Mouse (Mus musculus) megakaryocyte, adult 5-6 weeks (primary cell): ENCODE measurements around the gene Sptb. TPM values are rescaled to one million over a fixed set of nuclear protein-coding genes. Genes with fewer than 3 reads are reported as not detected.

ENCODE experiments used
- ATAC-seq: 2 replicates; pipeline ENCODE4 v1.8.0; 2016; ENCODE audit warnings: mild to moderate bottlenecking, inconsistent platforms; ENCODE audit not compliant: poor library complexity, severe bottlenecking
- total RNA-seq, 2 experiments: library from RNA; stranded (forward) in 1 of 2; stranded (reverse) in 1 of 2; fragments of 153-499, 151-499 nt in 1 of 2; fragments of 221-1000, 200-1000 nt in 1 of 2; gene quantifications; 2 replicates each; pipeline versions ENCODE4 v1.2.3 to v1.2.4; 2015 to 2017

Sptb gene
- total RNA-seq, 2 experiments from 2014 or later, result 1.3 to 2.4 TPM

DNA sequence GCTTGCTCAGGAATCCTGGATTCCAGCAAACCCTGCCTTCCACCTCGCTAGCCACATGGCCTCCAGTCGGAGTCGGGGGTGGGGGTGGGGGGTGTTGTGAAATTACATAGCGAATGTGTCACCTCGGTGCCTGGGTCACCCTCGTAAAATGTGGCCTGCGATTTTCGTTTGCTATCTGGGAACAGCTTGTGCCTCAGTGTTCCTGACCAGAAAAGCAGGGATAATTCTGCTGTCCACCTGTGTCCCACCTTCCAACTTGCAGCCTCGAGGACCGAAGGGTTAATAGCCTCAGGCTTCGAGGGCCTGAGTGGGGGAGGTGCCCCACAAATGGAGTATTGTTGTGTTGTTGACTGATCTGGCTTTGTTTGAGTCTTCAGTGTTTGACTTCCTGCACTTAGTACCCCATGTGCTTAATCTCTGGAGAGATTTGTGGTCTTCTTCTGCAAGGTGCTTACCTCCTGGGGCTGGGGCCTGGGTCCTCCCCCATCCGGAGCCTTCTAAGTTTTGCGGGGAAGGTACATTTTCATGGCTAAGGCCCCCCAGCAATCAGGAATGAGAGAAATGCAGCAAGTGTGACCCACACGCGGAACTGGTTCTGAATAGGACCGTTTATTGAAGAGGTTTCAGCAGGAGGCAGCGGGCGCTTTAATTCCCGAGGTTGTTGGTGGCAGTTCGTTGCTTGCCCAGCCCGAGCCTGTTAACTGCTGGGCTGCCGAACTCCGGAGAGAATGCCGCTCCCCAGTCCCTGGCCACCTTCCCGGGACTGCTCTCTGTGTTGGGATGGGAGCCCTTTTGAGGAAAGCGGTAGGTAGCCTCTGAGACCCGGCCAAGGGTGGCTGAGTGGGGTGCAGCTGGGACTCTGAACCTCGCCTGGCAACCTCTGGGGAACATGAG lies 163.7 kb downstream of the Sptb start:
- ATAC-seq, result no peak

- no peak for ATAC-seq
These were observed 164.5 kb downstream of the Sptb start for GRCm38 (mm10) chr12:76545786-76546370.

DNA sequence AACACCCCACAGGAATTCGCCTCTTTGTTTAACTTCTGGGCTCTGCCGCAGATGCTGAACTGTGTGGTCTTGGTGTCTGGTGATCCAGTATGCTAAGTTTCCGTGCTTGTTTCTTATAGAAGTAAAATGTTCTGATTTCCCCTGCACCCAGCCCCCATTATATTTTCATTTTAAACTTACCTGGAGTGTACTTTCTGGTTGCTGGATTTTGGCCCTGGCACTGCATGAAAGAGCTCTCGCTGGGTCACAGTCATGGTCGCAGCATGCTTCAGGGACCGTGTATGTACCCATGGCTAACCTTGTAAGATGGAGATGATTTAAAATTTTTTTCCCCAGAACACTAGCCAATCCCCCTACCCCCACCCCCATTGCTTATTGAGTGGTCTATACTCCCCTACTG lies 168.5 kb downstream of the Sptb start:
- ATAC-seq, result no peak

DNA sequence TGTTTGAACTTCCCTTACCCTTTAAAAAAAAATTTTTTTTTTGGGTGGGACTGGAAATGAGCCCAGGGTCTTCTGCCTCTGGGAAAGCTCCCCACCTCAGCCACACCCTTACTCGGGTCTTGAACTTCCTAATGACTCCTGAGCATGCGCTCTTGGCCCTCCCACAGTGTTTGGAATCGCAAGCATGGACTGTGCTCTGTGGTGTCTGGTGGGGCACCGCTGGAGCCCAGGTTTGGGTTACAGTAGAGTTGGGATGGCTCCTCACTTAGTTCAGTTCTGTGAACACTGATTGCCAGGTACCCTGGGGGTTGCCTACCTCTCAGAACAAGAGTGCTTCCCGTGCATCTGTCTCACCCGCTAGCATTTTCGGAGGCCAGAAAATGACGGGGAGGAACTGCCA lies 168.9 kb downstream of the Sptb start:
- no peak for ATAC-seq

DNA sequence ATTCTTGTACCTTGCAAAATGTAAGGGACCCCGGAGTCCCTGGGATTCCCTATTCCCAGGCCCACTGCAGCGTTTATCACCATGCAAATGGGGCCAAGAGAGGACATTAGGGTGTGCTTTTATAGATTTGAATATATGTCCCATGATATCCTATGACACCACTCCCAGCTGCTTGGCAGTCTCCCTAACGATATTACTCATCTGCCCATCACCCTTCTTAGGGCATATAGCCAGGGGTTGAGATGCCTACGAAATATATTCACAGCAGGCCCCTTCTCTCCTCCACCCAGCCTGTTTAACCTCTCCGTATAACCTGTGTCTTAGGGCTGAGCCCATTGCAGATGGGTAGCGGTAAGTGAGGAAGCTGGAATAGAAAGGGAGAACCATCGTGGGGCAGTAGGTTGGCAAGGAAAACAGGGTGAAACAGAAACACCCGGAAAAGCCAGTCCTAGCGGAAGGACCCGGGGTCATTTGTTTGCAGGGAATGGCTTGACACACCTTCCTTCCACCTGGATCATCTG lies 169.6 kb downstream of the Sptb start:
- no peak for ATAC-seq

GRCm38 (mm10) chr12:76540169-76540568 lies 170.2 kb downstream of the Sptb start:
- ATAC-seq, result peak; percentile 72

- ATAC-seq, result peak; percentile 71
These were observed 172.9 kb downstream of the Sptb start for GRCm38 (mm10) chr12:76537434-76537833.

GRCm38 (mm10) chr12:76536591-76537153 lies 173.7 kb downstream of the Sptb start:
- no peak for ATAC-seq

DNA sequence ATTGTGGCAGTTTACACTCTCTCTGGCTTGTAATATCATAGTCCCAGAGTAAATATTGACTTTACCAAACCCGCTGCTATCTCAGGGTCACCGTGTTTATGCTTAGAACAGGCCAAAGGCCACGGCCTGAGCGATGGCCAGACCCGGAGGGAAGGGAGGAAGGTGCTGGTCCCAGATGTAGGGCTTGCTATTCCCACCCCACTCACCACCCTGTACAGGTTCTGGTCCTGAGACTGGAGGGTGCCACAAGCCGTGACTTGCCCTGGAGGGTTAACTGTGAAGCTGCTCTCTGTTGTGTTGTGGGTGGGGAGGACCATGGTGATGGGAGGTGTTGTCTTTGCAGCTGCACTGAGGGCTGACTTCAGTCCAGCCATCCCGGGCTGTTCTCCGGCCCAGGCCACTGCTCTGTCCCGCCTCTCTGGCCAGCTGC lies 174.9 kb downstream of the Sptb start:
- ATAC-seq, result no peak

DNA sequence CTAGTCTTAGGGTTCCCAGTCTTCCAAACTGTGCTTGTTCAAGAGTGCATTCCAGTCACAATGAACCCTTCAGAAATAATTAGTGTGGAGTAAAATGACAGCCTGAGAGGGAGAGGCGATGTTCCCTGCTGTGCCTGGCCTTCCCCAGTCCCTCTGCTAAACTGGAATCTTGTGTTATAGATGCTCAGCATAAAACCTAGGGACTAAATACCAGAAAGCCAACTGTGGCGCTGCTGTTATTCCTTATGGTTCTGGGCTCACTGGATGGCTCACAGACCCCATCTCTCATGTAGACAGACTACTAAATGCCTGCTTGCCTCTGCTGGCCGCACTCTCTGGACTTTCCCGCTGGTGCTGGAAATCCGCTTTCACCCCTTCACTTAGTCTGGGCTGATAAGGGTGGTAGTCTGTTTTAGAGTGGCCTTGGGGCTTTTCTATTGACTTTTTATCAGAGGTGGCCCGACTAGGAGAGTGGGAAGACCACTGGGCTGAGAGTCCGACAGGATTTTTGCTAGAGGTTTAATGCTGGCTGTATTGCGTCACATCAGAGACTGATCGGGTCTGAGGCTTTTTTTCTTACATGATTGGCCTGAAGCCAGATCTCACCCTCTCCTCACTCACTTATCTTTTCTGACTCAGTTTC lies 175.6 kb downstream of the Sptb start:
- no peak for ATAC-seq

- 0 out of 2 replicates have a peak, but pooled peaks have one; percentile 14 for ATAC-seq
These were observed 176.1 kb downstream of the Sptb start for GRCm38 (mm10) chr12:76534233-76534632.

GRCm38 (mm10) chr12:76533377-76534222 lies 176.7 kb downstream of the Sptb start:
- ATAC-seq, result peak; percentile 14

DNA sequence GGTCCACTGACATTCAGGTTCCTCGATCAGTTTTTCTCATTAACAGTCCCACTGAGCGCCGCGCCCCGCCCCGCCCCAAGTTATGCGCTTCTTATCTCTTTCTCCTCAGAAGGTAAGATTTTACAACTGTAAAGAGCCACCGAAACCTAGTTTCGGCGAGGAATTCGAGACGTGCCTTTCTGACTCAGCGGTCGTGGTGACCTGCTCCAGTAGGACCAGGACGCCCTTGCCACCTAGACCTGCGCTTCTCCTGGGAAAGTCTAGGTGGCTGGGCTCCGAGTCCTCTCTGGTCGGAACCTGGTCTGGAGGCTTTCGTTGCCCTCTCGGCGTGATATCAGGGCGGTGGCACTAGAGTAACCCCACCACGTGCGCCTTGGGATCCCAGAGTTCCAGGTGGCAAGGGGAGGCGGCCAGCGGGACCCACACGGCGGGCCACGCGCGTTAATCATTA lies 177.4 kb downstream of the Sptb start:
- peak; percentile 4; the same call in 1 of the 2 replicates for ATAC-seq

- no peak for ATAC-seq
These were observed 178.1 kb downstream of the Sptb start for GRCm38 (mm10) chr12:76531986-76532925.

DNA sequence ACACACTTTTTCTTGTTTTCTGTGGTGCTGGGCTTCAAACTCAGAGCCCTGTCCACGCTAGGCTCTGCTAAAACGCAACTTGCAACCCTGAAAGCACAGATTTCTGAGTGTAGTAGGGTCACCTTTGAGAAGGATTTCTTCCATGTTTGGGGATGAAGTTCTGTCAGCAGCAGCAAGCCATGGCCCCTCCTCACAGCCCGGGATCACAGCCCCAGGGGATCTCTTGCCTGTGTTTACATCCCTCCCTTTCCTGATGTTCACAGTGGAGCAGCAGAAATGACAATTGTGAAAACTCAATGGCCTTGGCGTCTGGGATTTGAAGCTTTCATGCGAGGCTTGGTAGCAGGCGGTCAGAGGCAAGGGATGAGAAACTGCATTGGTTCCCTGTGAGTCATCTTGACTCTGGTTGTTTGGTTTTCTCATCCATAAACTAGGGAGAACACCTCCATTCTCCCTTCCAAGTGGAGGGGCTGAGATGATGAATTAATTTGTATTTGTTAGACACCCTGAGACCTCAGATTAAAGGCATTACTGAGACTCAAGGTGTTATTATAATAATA lies 179.7 kb downstream of the Sptb start, which contains the start of gene Plekhg3:
Gene Plekhg3, plus strand, starts transcription at position 312 of the 560 bp plus-strand sequence.
- ATAC-seq, result no peak
